Comparison of ENCODE assay signal across 11 mouse cellular contexts in the genomic region with DNA sequence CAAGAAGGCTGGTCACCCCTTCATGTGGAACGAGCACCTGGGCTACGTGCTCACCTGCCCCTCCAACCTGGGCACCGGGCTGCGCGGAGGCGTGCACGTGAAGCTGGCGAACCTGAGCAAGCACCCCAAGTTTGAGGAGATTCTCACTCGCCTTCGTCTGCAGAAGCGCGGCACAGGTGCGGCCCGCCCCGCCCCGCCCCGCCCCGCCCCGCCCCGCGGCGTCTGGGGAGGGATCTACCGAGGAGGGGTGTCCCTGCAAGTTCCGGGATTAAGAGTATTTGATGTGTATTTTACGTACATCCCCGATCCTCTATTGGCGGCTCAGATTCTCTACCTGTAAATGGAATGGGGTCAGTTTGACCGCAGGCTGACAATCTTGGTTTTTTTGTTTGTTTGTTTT. TPM values are rescaled to one million over a fixed set of nuclear protein-coding genes. Genes with fewer than 3 reads are reported as not detected.
DNase-seq lines count a peak whose midpoint lies in the region; ATAC-seq and TF ChIP-seq lines count a peak whose summit lies in the region.
"Had no signal": no experiment of that assay in that cellular context is flagged by ENCODE, and none has a peak within 500 bp of the region (broad histone marks: within the 10 kb centered on the region; RNA-seq: fewer than 3 reads in every experiment).

No protein-coding gene starts in this region.

- H3K4me1 ChIP-seq in kidney, adult 2 months (ENCODE audit: control insufficient read depth, insufficient read depth, low read length), result no peaks in the 10 kb centered on the region
- H3K4me1 ChIP-seq in neural tube, embryonic 12.5 days, result no peaks in the 10 kb centered on the region
- H3K4me1 ChIP-seq in embryonic facial prominence, embryonic 14.5 days (ENCODE audit: control insufficient read depth, insufficient read depth, low read length), result 0 out of 2 replicates have a peak, but pooled peaks cover 6% of the 10 kb centered on the region
- H3K4me1 ChIP-seq in stomach, postnatal 0 days (replicated peaks; ENCODE audit: control insufficient read depth, insufficient read depth), result no peaks in the 10 kb centered on the region

- H3K27me3 ChIP-seq in kidney, adult 2 months (replicated peaks; ENCODE audit: control insufficient read depth, insufficient read depth, low read length), result no peaks in the 10 kb centered on the region
- H3K27me3 ChIP-seq in neural tube, embryonic 12.5 days (replicated peaks), result peaks cover 44% of the 10 kb centered on the region
- H3K27me3 ChIP-seq in embryonic facial prominence, embryonic 14.5 days (replicated peaks; ENCODE audit: control insufficient read depth, insufficient read depth, low read length), result peaks cover 32% of the 10 kb centered on the region
- no peaks in the 10 kb centered on the region for H3K27me3 ChIP-seq in stomach, postnatal 0 days (ENCODE audit: control insufficient read depth, insufficient read depth, low read length)

- no peak for DNase-seq in kidney, adult 2 months
- DNase-seq in kidney, adult 8-10 months, result no peak
- no peak for DNase-seq in neural tube, embryonic 10.5 days (ENCODE audit: extremely low spot score, low spot score)
- no peak for DNase-seq in embryonic facial prominence, embryonic 14.5 days (ENCODE audit: low spot score)
- peak; percentile 32 for DNase-seq in stomach, postnatal 0 days (ENCODE audit: low spot score)
- no peak for DNase-seq in urinary bladder, adult 2 months (ENCODE audit: low spot score)
- DNase-seq: adrenal gland, postnatal 10 days; cerebellum, adult 8-10 months; kidney, postnatal 25 days had no signal

- no peak overlapping the region for H3K9ac ChIP-seq in neural tube, embryonic 12.5 days
- H3K9ac ChIP-seq in embryonic facial prominence, embryonic 14.5 days (ENCODE audit: low read depth, low read length), result no peak overlapping the region
- no peak overlapping the region for H3K9ac ChIP-seq in stomach, postnatal 0 days (ENCODE audit: low read length)
- H3K9ac ChIP-seq: midbrain, embryonic 13.5 days had no signal

- ATAC-seq in neural tube, embryonic 12.5 days (ENCODE audit: low FRiP score, low read depth), result no peak
- no peak for ATAC-seq in embryonic facial prominence, embryonic 14.5 days (ENCODE audit: low read depth)
- no peak for ATAC-seq in stomach, postnatal 0 days (ENCODE audit: low FRiP score, low TSS enrichment)

- no peak for TF ChIP-seq EP300 in stomach, postnatal 0 days (optimal IDR thresholded peaks at IDR 0.05)

- H3K36me3 ChIP-seq in kidney, adult 2 months (ENCODE audit: control insufficient read depth, insufficient read depth, low read length), result no peaks in the 10 kb centered on the region
- peaks cover 3% of the 10 kb centered on the region for H3K36me3 ChIP-seq in neural tube, embryonic 12.5 days
- H3K36me3 ChIP-seq in embryonic facial prominence, embryonic 14.5 days (ENCODE audit: control insufficient read depth, insufficient read depth, low read length), result peaks cover 6% of the 10 kb centered on the region
- H3K36me3 ChIP-seq in stomach, postnatal 0 days (ENCODE audit: control insufficient read depth, insufficient read depth, low read length), result no peaks in the 10 kb centered on the region

- 0 out of 2 replicates have a peak overlapping the region, but pooled peaks have one; percentile 20 for H3K4me3 ChIP-seq in kidney, adult 2 months (ENCODE audit: insufficient read depth, low read depth, low read length)
- H3K4me3 ChIP-seq in neural tube, embryonic 12.5 days, result peak overlapping the region; percentile 3; the same call in 1 of the 2 replicates
- no peak overlapping the region for H3K4me3 ChIP-seq in embryonic facial prominence, embryonic 14.5 days (ENCODE audit: low read depth, low read length)
- no peak overlapping the region for H3K4me3 ChIP-seq in stomach, postnatal 0 days (ENCODE audit: low read depth, low read length)

- no peak for TF ChIP-seq POLR2A in kidney, adult 2 months (IDR thresholded peaks at IDR 0.05; ENCODE audit: low read depth, low read length)

- 2% methylated on average over 28 of the region's 28 CpGs for WGBS in kidney, adult 2 months
- WGBS in neural tube, embryonic 12.5 days, result 6% methylated on average over 28 of the region's 28 CpGs
- WGBS in embryonic facial prominence, embryonic 14.5 days, result 8% methylated on average over 28 of the region's 28 CpGs
- 11% methylated on average over 17 of the region's 28 CpGs for WGBS in stomach, postnatal 0 days

- peak overlapping the region; percentile 27; the same call in 1 of the 2 replicates for H3K4me2 ChIP-seq in neural tube, embryonic 12.5 days (replicated peaks)
- H3K4me2 ChIP-seq in embryonic facial prominence, embryonic 14.5 days (ENCODE audit: low read depth, low read length), result peak overlapping the region; percentile 20
- no peak overlapping the region; the same call in 1 of the 2 replicates for H3K4me2 ChIP-seq in stomach, postnatal 0 days (replicated peaks; ENCODE audit: low read depth)

- no peak overlapping the region for H3K27ac ChIP-seq in kidney, adult 2 months (ENCODE audit: insufficient read depth, low read depth, low read length)
- no peak overlapping the region for H3K27ac ChIP-seq in neural tube, embryonic 12.5 days
- no peak overlapping the region for H3K27ac ChIP-seq in embryonic facial prominence, embryonic 14.5 days (replicated peaks; ENCODE audit: low read depth, low read length)
- H3K27ac ChIP-seq in stomach, postnatal 0 days (replicated peaks), result no peak overlapping the region
- H3K27ac ChIP-seq: midbrain, embryonic 13.5 days had no signal

- no peaks in the 10 kb centered on the region for H3K9me3 ChIP-seq in neural tube, embryonic 12.5 days
- no peaks in the 10 kb centered on the region for H3K9me3 ChIP-seq in embryonic facial prominence, embryonic 14.5 days (ENCODE audit: control insufficient read depth, low read length)
- no peaks in the 10 kb centered on the region for H3K9me3 ChIP-seq in stomach, postnatal 0 days (ENCODE audit: control insufficient read depth, low read length)
- H3K9me3 ChIP-seq: midbrain, embryonic 13.5 days had no signal

- no peak for TF ChIP-seq CTCF in kidney, adult 2 months (conservative IDR thresholded peaks at IDR 0.05; ENCODE audit: insufficient read depth, insufficient read length, low read depth, low read length)
- no peak for TF ChIP-seq CTCF in stomach, postnatal 0 days (IDR thresholded peaks at IDR 0.05; ENCODE audit: low read depth)

RNA-seq across cellular contexts. Expression of gene Ckm, which starts 15.5 kb away (rescaled TPM):
- polyA plus RNA-seq in kidney, adult 2 months (2012; rRNA removed), result 2.0 and 420 TPM in 2 replicates
- 0.20 and 0.35 TPM in 2 replicates for polyA plus RNA-seq in neural tube, embryonic 12.5 days (2016; fragmentation: Nextera tagmentation; extraction: Ambion mirVana)
- polyA plus RNA-seq in embryonic facial prominence, embryonic 14.5 days (2014; fragmentation: Nextera tagmentation; extraction: Ambion mirVana), result 348 and 732 TPM in 2 replicates
- 42.1 and 43.6 TPM in 2 replicates for polyA plus RNA-seq in stomach, postnatal 0 days (2015; fragmentation: Nextera tagmentation; extraction: Ambion mirVana)
- polyA plus RNA-seq in urinary bladder, adult 2 months (2012; rRNA removed), result 417 and 477 TPM in 2 replicates

RNA-seq across cellular contexts. Expression of gene Klc3, which starts 16.2 kb away (rescaled TPM):
- polyA plus RNA-seq in kidney, adult 2 months (2012; rRNA removed), result 3.7 and 5.0 TPM in 2 replicates
- 3.9 and 6.4 TPM in 2 replicates for polyA plus RNA-seq in neural tube, embryonic 12.5 days (2016; fragmentation: Nextera tagmentation; extraction: Ambion mirVana)
- polyA plus RNA-seq in embryonic facial prominence, embryonic 14.5 days (2014; fragmentation: Nextera tagmentation; extraction: Ambion mirVana), result 10.2 and 15.3 TPM in 2 replicates
- polyA plus RNA-seq in stomach, postnatal 0 days (2015; fragmentation: Nextera tagmentation; extraction: Ambion mirVana), result 24.3 and 26.5 TPM in 2 replicates
- polyA plus RNA-seq in urinary bladder, adult 2 months (2012; rRNA removed), result 6.5 and 7.9 TPM in 2 replicates

RNA-seq across cellular contexts. Expression of gene Ercc2, which starts 38.3 kb away (rescaled TPM):
- polyA plus RNA-seq in kidney, adult 2 months (2012; rRNA removed), result 32.4 and 39.9 TPM in 2 replicates
- 24.0 and 27.5 TPM in 2 replicates for polyA plus RNA-seq in neural tube, embryonic 12.5 days (2016; fragmentation: Nextera tagmentation; extraction: Ambion mirVana)
- polyA plus RNA-seq in embryonic facial prominence, embryonic 14.5 days (2014; fragmentation: Nextera tagmentation; extraction: Ambion mirVana), result 10.9 and 14.7 TPM in 2 replicates
- polyA plus RNA-seq in stomach, postnatal 0 days (2015; fragmentation: Nextera tagmentation; extraction: Ambion mirVana), result 6.0 and 6.4 TPM in 2 replicates
- polyA plus RNA-seq in urinary bladder, adult 2 months (2012; rRNA removed), result 23.8 and 24.5 TPM in 2 replicates

RNA-seq across cellular contexts. Expression of gene Mark4, which starts 38.5 kb away (rescaled TPM):
- 16.1 and 18.2 TPM in 2 replicates for polyA plus RNA-seq in kidney, adult 2 months (2012; rRNA removed)
- polyA plus RNA-seq in neural tube, embryonic 12.5 days (2016; fragmentation: Nextera tagmentation; extraction: Ambion mirVana), result 19.9 and 21.7 TPM in 2 replicates
- 10.5 and 10.9 TPM in 2 replicates for polyA plus RNA-seq in embryonic facial prominence, embryonic 14.5 days (2014; fragmentation: Nextera tagmentation; extraction: Ambion mirVana)
- polyA plus RNA-seq in stomach, postnatal 0 days (2015; fragmentation: Nextera tagmentation; extraction: Ambion mirVana), result 5.2 and 5.3 TPM in 2 replicates
- polyA plus RNA-seq in urinary bladder, adult 2 months (2012; rRNA removed), result 13.3 and 19.4 TPM in 2 replicates

RNA-seq across cellular contexts. Expression of gene Exoc3l2, which starts 43.0 kb away (rescaled TPM):
- 41.6 and 46.6 TPM in 2 replicates for polyA plus RNA-seq in kidney, adult 2 months (2012; rRNA removed)
- 1.2 and 1.6 TPM in 2 replicates for polyA plus RNA-seq in neural tube, embryonic 12.5 days (2016; fragmentation: Nextera tagmentation; extraction: Ambion mirVana)
- 1.4 and 1.7 TPM in 2 replicates for polyA plus RNA-seq in embryonic facial prominence, embryonic 14.5 days (2014; fragmentation: Nextera tagmentation; extraction: Ambion mirVana)
- polyA plus RNA-seq in stomach, postnatal 0 days (2015; fragmentation: Nextera tagmentation; extraction: Ambion mirVana), result 0.97 and 1.1 TPM in 2 replicates
- polyA plus RNA-seq in urinary bladder, adult 2 months (2012; rRNA removed), result 8.4 and 10.2 TPM in 2 replicates

Comparison
In these comparisons a context has a peak if more than half of its experiments do, and no peak if none do; other contexts are left out.
1. H3K4me3 ChIP-seq: peak in kidney, adult 2 months (single experiment) and neural tube, embryonic 12.5 days (single experiment); none in embryonic facial prominence, embryonic 14.5 days (single experiment) and stomach, postnatal 0 days (single experiment).